Mouse (Mus musculus): Measurements from ENCODE around the gene Chmp4b. TPM values are rescaled to one million over a fixed set of nuclear protein-coding genes. Genes with fewer than 3 reads are reported as not detected.

Chmp4b gene
- polyA plus RNA-seq, 1 experiment from 2014 or later, result 13.3 TPM

DNA sequence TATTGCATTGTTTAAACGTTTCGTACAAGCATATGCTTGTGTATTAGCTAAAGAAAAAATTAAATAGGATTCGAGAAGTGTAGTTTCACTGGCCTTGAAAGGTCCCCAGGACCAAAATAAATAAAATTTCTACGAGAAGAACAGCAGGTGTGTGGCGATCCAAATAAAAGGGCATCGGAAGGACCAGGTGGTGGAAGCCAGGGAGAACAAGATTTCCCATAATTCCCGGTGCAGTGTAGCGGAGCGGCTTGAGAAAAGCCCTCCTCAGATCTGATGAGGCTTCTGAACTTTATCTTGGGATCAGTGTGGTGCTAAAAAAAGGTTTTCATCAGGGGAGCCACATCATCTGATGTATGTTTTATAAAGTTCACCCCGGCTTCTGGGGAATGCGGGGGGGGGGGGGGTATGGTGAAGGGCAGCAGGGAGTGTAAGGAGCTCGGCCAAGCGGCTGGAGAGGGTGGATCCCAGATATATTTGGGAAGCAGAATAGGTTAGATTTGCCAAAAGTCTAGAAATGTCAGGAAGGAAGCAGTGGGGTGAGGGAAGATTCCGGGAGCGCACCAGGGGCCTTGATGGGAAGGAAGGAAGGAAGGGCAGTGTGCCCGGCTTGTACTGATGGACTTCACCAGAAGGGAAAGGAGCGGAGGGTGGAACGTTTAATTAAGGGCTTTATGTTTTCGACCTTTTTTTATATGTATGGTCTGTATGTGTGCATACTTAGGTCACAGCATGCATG, 36.5 kb upstream of the Chmp4b start:
- H3K27me3 ChIP-seq (ENCODE audit: control insufficient read depth, insufficient read depth, low read length), result no peaks in the 10 kb centered on the region
- ATAC-seq (replicated peaks; ENCODE audit: low FRiP score), result no peak
- H3K9ac ChIP-seq (ENCODE audit: low read length), result no peak overlapping the region
- H3K4me3 ChIP-seq (ENCODE audit: low read depth, low read length), result no peak overlapping the region
- no peaks in the 10 kb centered on the region for H3K36me3 ChIP-seq (ENCODE audit: control insufficient read depth, insufficient read depth, low read length)
- no peak overlapping the region for H3K27ac ChIP-seq (ENCODE audit: low read depth, low read length)
- H3K9me3 ChIP-seq (ENCODE audit: control insufficient read depth, low read length), result no peaks in the 10 kb centered on the region
- H3K4me1 ChIP-seq (replicated peaks; ENCODE audit: control insufficient read depth, insufficient read depth, low read length), result peaks cover 2% of the 10 kb centered on the region; the same call in 1 of the 2 replicates
- 79% methylated on average over 19 of the region's 19 CpGs for WGBS
- no peak for DNase-seq (ENCODE audit: low spot score)
- no peak overlapping the region for H3K4me2 ChIP-seq (ENCODE audit: low read depth, low read length, severe bottlenecking)

DNA sequence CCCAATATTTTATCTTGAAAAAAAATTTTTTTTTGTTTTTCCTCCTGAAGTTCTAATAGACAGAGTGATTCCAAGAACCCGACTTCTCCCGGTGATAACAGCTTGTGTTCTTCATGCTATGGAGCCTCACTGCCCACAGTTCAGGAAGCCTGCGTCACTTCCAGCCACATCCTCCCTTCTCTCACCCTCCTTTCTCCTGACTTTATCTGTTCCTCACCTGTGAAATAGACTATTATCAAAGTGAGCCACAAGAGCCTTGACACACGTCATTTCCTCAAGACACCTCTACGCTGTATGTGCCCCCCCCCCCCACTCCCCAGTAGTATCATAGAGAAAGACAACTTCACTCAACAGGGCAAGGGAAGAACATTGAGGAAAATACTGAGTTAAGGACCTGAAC, 35.8 kb upstream of the Chmp4b start:
- Histone ChIP-seq H3K4me1 (replicated peaks; ENCODE audit: control insufficient read depth, insufficient read depth, low read length) (peaks cover 2% of the 10 kb centered on the region; the same call in 1 of the 2 replicates), H3K36me3 (ENCODE audit: control insufficient read depth, insufficient read depth, low read length) (no peaks in the 10 kb centered on the region), H3K9me3 (ENCODE audit: control insufficient read depth, low read length) (no peaks in the 10 kb centered on the region), H3K27me3 (ENCODE audit: control insufficient read depth, insufficient read depth, low read length) (no peaks in the 10 kb centered on the region), H3K27ac (ENCODE audit: low read depth, low read length) (no peak overlapping the region), H3K9ac (ENCODE audit: low read length) (no peak overlapping the region), H3K4me2 (ENCODE audit: low read depth, low read length, severe bottlenecking) (no peak overlapping the region), H3K4me3 (ENCODE audit: low read depth, low read length) (no peak overlapping the region)
- ATAC-seq (replicated peaks; ENCODE audit: low FRiP score) (no peak), DNase-seq (ENCODE audit: low spot score) (no peak)
- WGBS, result 91% methylated on average over 5 of the region's 5 CpGs

DNA sequence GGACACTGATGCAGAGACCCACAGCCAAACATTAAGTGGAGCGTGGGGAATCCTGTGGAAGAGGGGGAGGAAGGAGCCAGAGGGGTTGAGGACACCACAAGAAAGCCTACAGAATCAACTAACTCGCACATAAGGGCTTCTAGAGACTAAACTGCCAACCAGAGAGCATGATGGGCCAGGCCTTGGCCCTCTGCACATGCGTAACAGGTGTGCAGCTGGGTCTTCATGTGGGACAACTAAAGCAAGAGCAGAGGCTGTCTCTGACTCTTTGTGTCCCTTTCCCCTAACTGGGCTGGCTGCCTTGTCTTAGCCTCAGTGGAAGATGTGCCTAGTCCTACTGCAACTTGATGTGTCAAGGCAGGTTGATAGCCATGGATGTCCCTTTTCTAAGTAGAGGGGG, 34.4 kb upstream of the Chmp4b start:
- no peaks in the 10 kb centered on the region for H3K9me3 ChIP-seq (ENCODE audit: control insufficient read depth, low read length)
- peaks cover 2% of the 10 kb centered on the region; the same call in 1 of the 2 replicates for H3K4me1 ChIP-seq (replicated peaks; ENCODE audit: control insufficient read depth, insufficient read depth, low read length)
- no peak overlapping the region for H3K9ac ChIP-seq (ENCODE audit: low read length)
- no peak overlapping the region for H3K4me2 ChIP-seq (ENCODE audit: low read depth, low read length, severe bottlenecking)
- no peaks in the 10 kb centered on the region for H3K27me3 ChIP-seq (ENCODE audit: control insufficient read depth, insufficient read depth, low read length)
- no peak overlapping the region for H3K4me3 ChIP-seq (ENCODE audit: low read depth, low read length)
- no peak for ATAC-seq (replicated peaks; ENCODE audit: low FRiP score)
- H3K36me3 ChIP-seq (ENCODE audit: control insufficient read depth, insufficient read depth, low read length), result no peaks in the 10 kb centered on the region
- no peak for DNase-seq (ENCODE audit: low spot score)
- H3K27ac ChIP-seq (ENCODE audit: low read depth, low read length), result no peak overlapping the region
- 90% methylated on average over 3 of the region's 3 CpGs for WGBS

DNA sequence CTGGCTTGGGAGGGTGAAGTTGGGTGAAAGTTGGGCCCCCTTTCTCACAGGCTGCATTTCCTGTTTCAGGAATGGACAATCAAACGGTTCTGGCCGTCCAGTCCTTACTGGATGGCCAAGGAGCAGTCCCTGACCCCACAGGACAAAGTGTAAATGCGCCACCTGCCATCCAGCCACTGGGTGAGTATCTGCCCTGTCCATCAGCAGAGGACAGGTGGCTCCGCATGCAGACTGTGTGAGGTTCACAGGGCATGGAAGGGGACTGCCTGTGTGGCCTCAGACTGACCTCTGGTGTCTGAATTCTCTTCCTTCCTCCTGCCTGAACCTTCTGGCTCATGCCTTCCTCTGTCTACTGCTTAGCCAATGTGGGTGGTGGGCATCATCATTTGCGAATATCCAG, 29.8 kb upstream of the Chmp4b start:
- WGBS, result 87% methylated on average over 5 of the region's 5 CpGs
- H3K9me3 ChIP-seq (ENCODE audit: control insufficient read depth, low read length), result no peaks in the 10 kb centered on the region; the same call in 1 of the 2 replicates
- ATAC-seq (replicated peaks; ENCODE audit: low FRiP score), result no peak
- DNase-seq (ENCODE audit: low spot score), result no peak
- H3K36me3 ChIP-seq (ENCODE audit: control insufficient read depth, insufficient read depth, low read length), result no peaks in the 10 kb centered on the region; the same call in 1 of the 2 replicates
- H3K4me2 ChIP-seq (ENCODE audit: low read depth, low read length, severe bottlenecking), result no peak overlapping the region
- no peak overlapping the region for H3K27ac ChIP-seq (ENCODE audit: low read depth, low read length)
- no peak overlapping the region for H3K9ac ChIP-seq (ENCODE audit: low read length)
- no peaks in the 10 kb centered on the region for H3K27me3 ChIP-seq (ENCODE audit: control insufficient read depth, insufficient read depth, low read length)
- no peaks in the 10 kb centered on the region for H3K4me1 ChIP-seq (replicated peaks; ENCODE audit: control insufficient read depth, insufficient read depth, low read length)
- H3K4me3 ChIP-seq (ENCODE audit: low read depth, low read length), result no peak overlapping the region

DNA sequence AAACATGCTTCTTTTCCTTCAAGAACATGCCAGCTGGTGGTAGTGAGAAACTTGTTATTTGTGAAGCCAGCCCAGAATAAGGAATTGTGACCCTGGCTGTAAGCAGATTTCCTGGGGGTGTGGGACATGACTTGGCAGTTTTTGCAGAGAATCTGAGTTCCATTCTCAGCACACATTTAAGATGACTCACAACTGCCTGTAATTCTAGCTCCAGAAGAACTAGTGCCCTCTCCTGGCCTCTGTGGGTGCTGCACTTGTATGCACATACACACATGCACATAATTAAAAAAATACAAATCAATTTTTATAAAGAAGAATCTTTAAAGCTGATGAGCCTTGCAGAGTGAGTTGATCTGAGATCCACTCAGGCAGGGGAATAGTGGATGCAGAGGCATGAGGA, 27.4 kb upstream of the Chmp4b start:
- Histone ChIP-seq H3K4me1 (replicated peaks; ENCODE audit: control insufficient read depth, insufficient read depth, low read length) (no peaks in the 10 kb centered on the region), H3K36me3 (ENCODE audit: control insufficient read depth, insufficient read depth, low read length) (no peaks in the 10 kb centered on the region; the same call in none of the 2 replicates), H3K9me3 (ENCODE audit: control insufficient read depth, low read length) (no peaks in the 10 kb centered on the region; the same call in 1 of the 2 replicates), H3K27me3 (ENCODE audit: control insufficient read depth, insufficient read depth, low read length) (no peaks in the 10 kb centered on the region), H3K4me3 (ENCODE audit: low read depth, low read length) (no peak overlapping the region), H3K27ac (ENCODE audit: low read depth, low read length) (no peak overlapping the region), H3K4me2 (ENCODE audit: low read depth, low read length, severe bottlenecking) (no peak overlapping the region), H3K9ac (ENCODE audit: low read length) (no peak overlapping the region)
- ATAC-seq (replicated peaks; ENCODE audit: low FRiP score), result no peak
- DNase-seq (ENCODE audit: low spot score), result no peak

DNA sequence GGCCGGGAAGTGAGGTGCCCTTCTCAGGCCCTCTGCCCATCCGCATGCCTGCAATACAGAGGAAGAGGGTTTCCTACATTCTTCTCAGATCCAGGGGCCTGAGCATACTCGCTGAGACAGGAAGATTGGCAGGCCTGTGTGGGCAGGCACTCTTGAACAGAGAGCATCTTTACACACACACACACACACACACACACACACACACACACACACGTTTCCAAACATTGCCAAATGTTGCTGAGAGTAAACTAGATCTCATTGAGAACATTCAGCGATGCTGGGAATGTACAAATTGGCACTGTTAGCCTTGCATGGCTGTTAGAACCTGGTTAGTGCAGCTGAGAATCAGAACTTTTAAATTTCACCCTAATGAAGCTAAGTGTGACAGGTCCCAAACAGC, 21.0 kb upstream of the Chmp4b start:
- Histone ChIP-seq H3K27me3 (ENCODE audit: control insufficient read depth, insufficient read depth, low read length) (no peaks in the 10 kb centered on the region), H3K4me3 (ENCODE audit: low read depth, low read length) (no peak overlapping the region), H3K9ac (ENCODE audit: low read length) (no peak overlapping the region), H3K4me2 (ENCODE audit: low read depth, low read length, severe bottlenecking) (no peak overlapping the region), H3K36me3 (ENCODE audit: control insufficient read depth, insufficient read depth, low read length) (no peaks in the 10 kb centered on the region; the same call in 1 of the 2 replicates), H3K9me3 (ENCODE audit: control insufficient read depth, low read length) (no peaks in the 10 kb centered on the region), H3K4me1 (replicated peaks; ENCODE audit: control insufficient read depth, insufficient read depth, low read length) (no peaks in the 10 kb centered on the region), H3K27ac (ENCODE audit: low read depth, low read length) (no peak overlapping the region)
- DNase-seq (ENCODE audit: low spot score) (no peak), ATAC-seq (replicated peaks; ENCODE audit: low FRiP score) (no peak)
- WGBS, result 86% methylated on average over 5 of the region's 5 CpGs

DNA sequence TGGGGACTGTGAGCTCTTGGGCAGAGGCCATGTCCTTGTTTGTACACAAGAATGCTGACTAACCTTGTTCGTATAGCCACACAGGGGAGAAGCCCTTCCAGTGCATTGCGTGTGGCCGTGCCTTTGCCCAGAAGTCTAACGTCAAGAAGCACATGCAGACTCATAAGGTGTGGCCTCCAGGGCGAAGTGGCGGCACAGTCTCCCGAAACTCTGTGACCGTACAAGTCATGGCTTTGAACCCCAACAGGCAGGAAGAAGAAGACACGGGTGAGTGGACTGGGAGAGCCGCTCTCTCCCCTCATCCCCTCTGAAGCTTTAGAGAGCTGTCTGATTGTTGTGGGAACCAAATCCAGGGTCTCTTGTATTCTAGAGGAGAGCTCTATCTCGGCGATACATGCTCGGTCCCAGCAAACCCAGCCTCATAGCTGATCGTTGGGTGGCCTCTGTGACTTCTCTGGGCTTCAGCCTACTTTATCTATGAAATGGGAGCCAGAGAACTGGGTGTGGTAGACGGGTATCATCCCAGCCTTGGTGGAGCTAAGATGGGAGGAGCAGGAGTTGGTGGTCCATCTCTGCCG, 19.2 kb upstream of the Chmp4b start:
- H3K4me2 ChIP-seq (ENCODE audit: low read depth, low read length, severe bottlenecking), result no peak overlapping the region
- H3K4me3 ChIP-seq (ENCODE audit: low read depth, low read length), result no peak overlapping the region
- H3K9ac ChIP-seq (ENCODE audit: low read length), result no peak overlapping the region
- no peaks in the 10 kb centered on the region for H3K9me3 ChIP-seq (ENCODE audit: control insufficient read depth, low read length)
- no peaks in the 10 kb centered on the region for H3K4me1 ChIP-seq (replicated peaks; ENCODE audit: control insufficient read depth, insufficient read depth, low read length)
- DNase-seq (ENCODE audit: low spot score) (no peak), ATAC-seq (replicated peaks; ENCODE audit: low FRiP score) (no peak)
- 87% methylated on average over 16 of the region's 16 CpGs for WGBS
- no peaks in the 10 kb centered on the region; the same call in 1 of the 2 replicates for H3K36me3 ChIP-seq (ENCODE audit: control insufficient read depth, insufficient read depth, low read length)
- H3K27ac ChIP-seq (ENCODE audit: low read depth, low read length), result no peak overlapping the region
- no peaks in the 10 kb centered on the region for H3K27me3 ChIP-seq (ENCODE audit: control insufficient read depth, insufficient read depth, low read length)

DNA sequence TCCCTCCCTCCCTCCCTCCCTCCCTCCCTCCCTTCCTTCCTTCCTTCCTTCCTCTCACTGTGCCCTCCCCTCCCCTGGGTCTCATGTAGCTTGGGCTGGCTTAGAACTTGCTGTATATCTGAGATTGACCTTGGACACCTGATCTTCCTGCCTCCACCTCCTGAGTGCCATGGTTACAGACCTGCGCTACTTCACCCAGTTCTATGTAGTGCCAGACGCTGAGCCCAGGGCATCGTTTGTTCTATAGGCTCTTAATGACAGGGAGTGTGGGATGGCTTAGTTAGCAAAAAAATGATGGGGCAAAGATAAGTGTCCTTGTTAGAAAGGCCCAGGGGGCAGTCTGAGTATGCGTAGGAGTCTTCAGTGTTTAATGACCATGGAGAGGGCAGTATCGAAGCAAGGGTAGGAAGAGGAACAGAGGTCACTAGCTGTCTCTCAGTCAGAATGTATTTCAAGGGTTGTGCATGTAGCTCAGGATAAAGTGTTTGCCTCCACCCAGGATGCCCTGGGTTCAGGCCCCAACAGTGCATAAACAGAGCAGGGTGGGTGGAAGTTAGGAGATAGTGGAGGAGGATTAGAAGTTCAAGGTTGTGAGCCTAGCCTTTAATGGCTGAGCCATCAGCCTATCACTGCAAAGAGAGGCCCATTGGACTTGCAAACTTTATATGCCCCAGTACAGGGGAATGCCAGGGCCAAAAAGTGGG, 18.3 kb upstream of the Chmp4b start:
- Histone ChIP-seq H3K4me1 (replicated peaks; ENCODE audit: control insufficient read depth, insufficient read depth, low read length) (no peaks in the 10 kb centered on the region), H3K4me2 (ENCODE audit: low read depth, low read length, severe bottlenecking) (no peak overlapping the region), H3K36me3 (ENCODE audit: control insufficient read depth, insufficient read depth, low read length) (peaks cover 3% of the 10 kb centered on the region), H3K4me3 (ENCODE audit: low read depth, low read length) (no peak overlapping the region), H3K9me3 (ENCODE audit: control insufficient read depth, low read length) (peaks cover 1% of the 10 kb centered on the region; the same call in 1 of the 2 replicates), H3K9ac (ENCODE audit: low read length) (no peak overlapping the region), H3K27me3 (ENCODE audit: control insufficient read depth, insufficient read depth, low read length) (no peaks in the 10 kb centered on the region), H3K27ac (ENCODE audit: low read depth, low read length) (no peak overlapping the region)
- DNase-seq (ENCODE audit: low spot score) (no peak), ATAC-seq (replicated peaks; ENCODE audit: low FRiP score) (no peak)
- WGBS, result 92% methylated on average over 5 of the region's 5 CpGs
